Mouse (Mus musculus) CD4-positive, CD25-positive, alpha-beta regulatory T cell, adult 2 months (primary cell): ENCODE data around the gene Muc1.

Experiments
- DNase-seq: peaks from one replicate; pipeline ENCODE4 v3.0.0-alpha.2; 2012; ENCODE audit warnings: low read depth, low spot score

Muc1 gene

DNA sequence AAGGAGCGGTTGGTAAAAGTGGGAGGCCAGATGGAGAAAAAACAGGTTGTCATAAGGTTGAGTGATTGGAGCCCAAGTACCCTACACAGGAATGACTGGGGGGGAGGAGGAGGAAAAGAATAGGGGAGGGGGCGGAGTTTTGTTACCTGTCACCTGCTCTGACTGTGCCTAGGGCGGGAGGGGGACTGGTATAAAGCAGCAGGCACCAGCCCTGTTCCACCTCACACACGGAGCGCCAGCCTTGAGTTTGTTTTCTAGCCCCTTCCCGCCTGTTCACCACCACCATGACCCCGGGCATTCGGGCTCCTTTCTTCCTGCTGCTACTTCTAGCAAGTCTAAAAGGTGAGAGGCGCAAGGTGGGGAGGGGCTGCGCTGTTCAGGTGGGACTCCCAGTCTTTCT is at the start of gene Muc1:
Gene Muc1, plus strand, starts transcription at position 222 of the 400 bp plus-strand sequence.
- DNase-seq, result peak; percentile 31

DNA sequence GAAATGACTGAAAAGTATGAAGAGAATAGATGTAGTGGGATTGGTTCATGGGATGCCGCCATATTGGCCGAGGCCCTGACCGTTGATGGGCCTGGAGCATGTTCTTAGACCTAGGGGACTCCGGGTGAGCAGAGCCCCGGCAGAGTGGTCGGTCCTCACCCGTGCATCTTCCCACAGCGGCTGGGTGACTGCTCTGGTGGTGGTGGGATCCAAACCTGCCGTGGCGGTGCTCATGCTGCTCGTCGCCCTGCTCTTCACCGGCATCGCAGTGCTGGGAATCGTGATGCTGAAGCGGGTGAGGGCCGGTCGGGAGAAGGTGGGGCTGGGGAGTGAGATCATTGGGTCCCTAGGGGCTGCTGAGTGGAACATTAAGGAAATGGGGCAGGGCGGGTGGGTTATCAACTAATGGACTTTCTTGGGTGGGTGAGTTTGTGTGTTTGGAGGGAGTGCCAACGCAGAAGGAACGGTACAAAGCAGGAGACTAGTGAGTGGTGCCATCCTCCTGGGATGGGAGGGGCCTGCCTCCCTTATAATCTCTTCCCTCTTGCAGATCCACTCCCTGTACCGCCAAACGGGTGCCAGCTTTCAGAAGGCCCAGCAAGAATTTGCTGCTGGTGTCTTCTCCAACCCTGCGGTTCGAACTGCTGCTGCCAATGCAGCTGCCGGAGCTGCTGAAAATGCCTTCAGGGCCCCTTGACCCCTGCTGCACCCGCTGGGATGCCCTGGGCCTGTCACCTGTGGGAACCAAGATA is 46.9 kb upstream of the Muc1 start:
- no peak for DNase-seq

DNA sequence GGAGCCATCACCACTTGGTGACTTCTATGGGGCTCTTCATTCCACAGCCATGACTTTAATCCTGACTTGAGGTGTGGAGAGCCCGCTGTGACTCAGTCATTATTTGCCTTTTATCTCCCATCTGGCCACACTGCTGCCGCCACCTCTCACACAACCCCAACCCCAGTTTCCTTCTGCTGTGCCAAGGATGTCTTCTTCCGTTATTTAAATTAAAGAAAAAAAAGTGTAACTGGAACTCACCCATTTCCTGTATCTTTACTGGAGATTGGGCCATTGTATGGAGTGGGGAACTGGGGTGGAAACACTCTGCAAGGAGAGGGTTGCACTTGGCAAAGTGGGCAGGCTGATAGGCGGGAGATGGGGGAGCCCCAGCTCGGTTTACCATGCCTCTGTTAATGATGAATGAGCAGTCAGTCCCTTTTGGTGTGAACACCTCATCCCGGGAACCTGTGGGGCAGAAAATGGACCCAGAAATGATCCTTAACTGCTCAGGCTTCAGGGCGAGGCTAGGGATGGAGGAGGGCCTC is 46.3 kb upstream of the Muc1 start:
- peak; percentile 28 for DNase-seq

DNA sequence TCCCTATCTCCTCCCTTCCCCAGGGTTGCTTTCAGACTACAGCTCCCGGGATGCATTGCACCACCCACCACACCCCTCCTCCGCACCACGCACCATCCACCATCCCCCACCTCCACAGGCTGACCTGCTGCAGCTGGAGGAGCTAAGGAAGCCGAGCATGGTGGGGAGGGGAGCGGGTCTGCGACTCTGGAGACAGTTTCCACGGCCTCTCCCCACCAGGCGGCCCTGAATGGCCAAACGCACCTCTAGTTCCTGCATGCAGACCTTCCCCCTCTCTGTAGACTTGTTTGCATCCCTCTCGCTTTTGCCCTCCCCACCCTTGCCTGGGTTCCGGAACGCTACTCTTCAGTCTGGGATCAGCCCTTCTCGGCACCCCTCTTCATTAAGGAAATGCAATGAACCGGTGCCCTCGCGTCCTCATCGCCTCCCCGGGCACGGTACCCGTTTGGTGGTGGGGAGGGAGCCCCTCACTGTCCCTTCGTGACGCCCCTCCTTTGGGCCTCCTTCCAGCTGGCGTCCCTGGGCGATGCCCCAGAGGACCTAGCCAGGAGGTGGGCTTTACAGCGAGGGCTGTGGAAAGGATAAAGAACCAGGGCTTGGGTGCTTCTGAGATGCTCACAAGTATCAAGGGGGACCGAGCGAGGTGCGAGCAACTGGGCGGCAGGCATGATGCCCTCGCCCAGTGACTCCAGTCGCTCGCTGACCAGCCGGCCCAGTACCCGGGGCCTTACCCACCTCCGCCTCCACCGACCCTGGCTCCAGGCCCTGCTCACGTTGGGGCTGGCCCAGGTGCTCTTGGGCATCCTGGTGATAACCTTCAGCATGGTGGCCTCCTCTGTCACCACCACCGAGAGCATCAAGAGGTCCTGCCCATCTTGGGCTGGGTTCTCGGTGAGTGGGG is 45.5 kb upstream of the Muc1 start, which contains the start of gene Fam189b:
Gene Fam189b, plus strand, starts transcription at position 86 of the 901 bp plus-strand sequence.
- peak; percentile 79 for DNase-seq

DNA sequence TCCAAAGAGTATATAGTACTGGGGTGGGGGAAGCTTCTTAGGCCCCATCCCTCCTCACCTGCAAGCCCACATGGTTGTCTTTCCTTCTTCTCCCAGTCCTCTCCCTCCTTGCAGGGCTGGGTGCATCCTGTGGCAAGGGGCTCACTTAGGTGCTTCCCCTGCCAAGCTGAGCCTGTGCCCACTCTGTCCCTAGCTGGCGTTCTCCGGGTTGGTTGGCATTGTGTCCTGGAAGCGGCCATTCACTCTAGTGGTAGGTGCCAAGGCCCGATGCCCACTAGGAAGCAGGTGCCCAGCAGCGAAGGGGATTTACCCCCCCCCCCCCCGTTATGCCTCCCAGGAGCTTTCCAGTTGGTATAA is 44.9 kb upstream of the Muc1 start:
- DNase-seq, result no peak

DNA sequence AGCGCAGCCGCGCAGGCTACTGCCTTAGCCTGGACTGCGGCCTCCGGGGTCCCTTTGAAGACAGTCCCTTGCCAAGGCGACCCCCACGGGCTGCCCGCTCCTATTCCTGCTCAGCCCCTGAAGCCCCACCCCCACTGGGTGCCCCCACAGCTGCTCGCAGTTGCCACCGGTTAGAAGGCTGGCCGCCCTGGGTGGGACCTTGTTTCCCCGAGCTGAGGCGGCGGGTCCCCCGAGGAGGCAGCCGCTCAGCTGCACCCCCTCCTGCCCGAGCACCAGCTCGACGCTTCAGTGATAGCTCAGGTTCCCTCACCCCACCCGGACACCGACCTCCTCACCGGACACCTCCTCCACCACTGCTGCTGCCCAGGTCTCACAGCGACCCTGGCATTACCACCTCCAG is 41.7 kb upstream of the Muc1 start:
- DNase-seq, result peak; percentile 46

DNA sequence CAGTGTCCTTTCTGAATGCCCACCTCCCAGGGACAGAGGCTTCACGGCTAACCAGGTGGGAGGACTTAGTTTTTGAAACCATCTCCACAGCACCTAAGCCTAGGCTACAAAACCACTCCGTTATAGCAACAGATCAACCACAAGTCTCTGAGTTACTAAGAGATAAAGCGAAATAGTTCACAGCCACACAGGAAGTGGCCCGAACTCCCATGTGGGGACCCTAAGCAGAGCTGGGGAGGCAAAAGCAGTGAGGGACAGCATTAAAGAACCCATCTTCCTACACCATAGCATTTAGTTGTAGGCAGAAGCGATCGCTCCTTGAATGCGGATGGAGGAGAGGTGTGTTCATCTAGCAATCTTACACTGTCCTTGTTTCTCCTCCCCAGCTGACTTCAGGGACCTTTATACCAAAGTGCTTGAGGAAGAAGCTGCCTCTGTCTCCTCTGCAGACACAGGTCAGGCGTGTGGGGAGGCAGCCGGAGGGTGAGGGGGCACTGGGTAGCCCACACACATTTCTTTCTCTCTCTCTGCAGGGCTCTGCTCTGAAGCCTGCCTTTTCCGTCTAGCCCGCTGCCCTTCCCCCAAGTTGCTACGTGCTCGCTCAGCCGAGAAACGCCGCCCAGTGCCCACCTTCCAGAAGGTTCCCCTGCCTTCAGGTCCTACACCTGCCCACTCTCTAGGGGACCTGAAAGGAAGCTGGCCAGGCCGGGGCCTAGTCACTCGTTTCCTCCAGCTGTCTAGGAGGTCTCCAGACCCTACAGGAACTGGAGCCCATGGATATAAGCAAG is 41.0 kb upstream of the Muc1 start:
- DNase-seq, result peak; percentile 76

DNA sequence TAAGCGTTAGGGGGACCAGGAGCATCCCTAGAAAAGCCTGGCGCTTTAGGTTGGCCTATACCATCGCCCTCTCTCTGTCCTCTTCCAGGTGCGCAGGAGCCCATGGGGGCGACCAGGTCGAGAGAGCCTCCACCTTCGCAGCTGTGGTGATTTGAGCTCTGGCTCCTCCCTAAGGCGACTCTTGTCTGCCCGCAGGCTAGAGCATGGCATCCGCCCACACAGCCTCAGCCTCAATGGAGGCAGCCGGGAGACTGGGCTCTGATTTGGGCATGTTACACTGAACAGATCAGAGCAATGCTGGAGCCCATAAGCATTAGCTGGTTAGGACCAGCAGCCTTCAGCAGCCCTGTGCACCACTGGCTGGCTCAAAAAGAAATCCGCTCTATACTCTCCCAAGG is 40.4 kb upstream of the Muc1 start:
- peak; percentile 73 for DNase-seq

DNA sequence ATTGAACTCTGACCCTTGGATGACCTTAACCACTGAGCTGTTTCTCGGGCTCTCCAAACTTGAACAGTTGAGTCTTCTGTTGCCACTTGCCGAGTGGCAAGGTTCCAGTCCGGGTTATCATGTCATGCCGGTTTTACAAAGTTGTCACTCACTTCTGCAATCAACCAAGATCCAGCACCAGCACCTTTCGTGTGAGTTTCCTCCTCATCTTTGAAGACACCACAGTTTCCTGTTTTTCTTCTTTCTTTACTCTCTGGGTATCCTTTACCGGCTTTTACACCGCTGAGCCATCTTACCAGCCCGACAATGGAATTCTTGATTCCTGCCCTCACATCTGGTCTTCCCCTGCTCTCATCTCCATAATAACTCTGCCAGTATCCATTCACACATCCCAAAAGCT is 38.4 kb upstream of the Muc1 start:
- peak; percentile 76 for DNase-seq

DNA sequence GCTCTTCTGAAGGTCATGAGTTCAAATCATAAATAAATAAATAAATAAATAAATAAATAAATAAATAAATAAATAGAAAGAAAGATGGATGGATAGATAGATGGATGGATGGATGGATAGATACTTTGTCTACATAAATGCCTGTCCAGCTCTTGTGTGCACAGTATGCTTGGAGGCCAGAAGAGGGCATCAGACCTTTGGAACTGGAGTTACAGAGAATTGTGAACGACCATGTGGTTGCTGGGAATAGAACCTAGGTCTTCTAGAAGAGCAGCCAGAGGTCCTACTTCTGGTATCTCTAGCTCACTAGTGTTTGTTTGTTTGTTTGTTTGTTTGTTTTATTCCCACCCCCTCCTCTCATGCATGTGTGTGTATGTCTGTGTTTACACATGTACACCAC is 35.5 kb upstream of the Muc1 start:
- no peak for DNase-seq

DNA sequence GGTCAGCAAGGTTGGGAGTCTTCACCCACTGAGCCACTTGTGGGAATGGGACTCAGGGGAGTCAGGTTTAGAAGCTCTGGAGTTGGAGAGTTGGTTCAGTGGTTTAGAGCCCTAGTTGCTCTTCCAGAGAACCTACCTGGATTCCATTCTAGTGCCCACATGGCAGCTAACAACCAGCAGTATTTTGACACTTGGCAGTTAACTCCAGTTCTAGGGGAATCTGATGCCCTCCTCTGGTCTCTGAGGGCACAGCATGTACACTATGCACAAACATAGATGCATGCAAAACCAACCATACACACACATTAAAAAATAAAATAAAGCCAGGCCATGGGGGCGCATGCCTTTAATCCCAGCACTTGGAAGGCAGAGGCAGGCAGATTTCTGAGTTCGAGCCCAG is 35.0 kb upstream of the Muc1 start:
- DNase-seq, result peak; percentile 80

DNA sequence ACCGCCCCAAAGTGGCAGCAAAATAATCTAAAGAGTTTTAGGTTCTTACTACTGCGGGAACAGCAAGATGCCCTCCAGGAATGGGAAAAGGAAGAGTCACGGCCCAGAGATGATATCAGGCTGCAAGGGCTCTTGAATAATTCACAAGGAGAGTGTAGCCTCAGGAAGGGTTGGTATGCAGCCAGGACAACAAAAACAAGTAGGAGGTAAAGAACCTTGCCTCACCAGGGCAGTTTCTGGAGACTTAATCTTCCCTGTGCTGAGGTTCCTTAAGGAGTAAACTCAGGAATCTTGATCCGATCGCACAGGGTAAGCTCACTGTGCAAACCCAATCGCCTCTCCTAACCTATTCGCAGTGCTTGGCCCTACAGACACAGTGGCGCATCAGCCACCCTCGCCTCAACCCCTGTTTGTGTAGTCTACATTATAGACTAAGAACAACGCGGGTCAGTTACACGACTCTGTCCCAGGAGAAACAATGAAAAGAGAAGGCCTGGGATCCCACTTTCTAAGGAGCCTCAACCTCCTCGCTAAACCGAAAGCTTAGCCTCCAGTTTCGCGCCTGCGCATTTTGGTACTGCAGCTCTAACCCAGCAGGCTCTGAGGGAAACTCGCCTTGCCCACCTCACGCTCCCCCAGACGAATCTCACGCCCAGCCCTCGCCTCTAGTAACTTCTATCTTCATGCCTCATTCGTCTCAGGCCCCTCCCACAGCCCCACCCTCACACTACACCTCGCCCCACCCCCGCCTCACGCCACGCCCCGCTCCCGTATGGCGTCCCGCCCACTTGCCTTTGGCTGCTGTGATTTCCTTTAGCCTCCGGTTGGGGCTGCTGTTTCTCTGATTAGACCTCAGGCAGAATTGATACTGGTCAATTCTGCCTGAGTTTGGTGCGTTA is 32.6 kb upstream of the Muc1 start:
- peak; percentile 96 for DNase-seq

DNA sequence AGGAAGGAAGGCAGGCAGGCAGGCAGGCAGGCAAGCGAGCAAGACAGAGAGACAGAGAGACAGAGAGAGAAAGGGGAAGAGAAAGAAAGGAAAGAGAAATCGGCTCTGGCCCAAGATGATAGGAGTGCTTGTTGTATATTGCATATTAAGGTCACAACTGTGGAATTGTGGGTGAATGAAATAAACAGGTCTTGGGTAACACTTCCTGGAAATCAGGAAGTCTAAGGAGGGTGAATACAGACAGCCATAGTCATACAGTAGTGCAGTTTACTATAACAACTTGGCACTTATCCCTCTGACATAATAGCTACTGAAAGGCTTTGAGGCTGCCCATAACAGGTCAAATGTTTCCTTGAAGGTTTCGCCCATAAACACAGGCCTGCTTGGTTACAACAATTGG is 29.0 kb upstream of the Muc1 start:
- no peak for DNase-seq

DNA sequence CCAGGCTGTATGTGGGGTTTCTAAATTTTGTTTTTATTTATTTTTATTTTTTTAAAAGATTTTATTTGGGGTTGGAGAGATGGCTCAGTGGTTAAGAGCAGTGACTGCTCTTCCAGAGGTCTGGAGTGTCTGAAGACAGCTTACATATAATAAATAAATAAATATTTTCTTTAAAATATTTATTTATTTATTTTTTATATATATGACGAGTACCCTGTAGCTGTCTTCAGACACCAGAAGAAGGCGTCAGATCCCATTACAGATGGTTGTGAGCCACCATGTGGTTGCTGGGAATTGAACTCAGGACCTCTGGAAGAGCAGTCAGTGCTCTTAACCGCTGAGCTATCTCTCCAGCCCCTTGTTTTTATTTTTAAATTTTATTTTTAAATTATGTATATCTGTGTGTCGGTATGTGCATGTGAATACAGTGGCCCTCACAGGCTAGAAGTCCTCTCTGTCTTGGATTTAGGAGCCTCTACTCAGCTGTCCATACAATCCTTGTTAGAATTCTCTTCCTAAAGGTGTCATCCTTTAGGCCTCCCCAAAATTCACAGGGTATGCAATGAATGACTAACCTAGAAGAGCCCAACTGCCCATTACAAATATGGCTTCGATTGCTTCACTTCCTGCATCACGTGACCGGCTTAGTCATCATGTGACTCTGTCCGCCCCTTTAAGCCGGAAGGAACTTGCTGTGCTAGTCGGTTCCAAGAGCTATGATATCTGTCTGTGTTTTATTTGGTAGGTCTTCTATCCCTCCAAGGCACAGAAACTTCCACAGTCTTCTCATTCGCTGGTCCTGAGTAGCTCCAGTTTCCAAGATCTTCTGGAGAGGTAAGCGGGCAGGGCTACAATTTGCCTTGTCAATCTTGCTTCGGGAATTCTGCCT is 26.4 kb upstream of the Muc1 start, which contains the start of gene Gba:
Gene Gba, plus strand, starts transcription at position 676 of the 889 bp plus-strand sequence.
- DNase-seq, result peak; percentile 94

DNA sequence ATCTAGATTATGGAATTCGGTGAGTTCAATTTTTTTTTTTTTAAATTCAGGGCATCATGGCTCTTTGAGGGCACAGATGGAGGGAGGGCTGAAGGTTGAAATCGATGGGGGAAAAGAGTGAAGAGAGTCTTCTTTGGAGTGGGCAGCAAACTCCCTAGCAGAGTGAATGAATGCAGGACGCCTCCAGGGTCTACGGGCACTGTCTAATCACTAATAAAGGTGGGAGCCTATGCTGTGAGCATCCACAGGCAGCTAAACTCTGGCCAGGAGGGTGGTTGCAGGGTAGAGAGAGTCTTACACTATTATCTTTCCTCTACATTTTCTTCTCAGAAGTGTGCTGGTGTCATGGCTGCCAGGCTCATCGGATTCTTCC is 25.7 kb upstream of the Muc1 start:
- no peak for DNase-seq

DNA sequence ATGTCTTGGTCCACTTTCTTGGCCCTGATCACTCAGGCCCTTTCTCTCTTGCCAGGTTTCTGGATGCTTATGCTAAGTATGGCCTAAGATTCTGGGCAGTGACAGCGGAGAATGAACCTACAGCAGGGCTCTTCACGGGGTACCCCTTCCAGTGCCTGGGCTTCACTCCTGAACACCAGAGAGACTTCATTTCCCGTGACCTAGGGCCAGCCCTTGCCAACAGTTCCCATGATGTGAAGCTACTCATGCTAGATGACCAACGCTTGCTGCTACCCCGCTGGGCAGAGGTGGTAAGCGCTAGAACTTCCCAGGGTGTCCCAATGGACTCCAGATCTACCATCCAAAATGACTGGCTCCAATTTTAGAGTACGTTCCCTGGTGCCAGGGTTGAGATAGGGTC is 22.8 kb upstream of the Muc1 start:
- no peak for DNase-seq

DNA sequence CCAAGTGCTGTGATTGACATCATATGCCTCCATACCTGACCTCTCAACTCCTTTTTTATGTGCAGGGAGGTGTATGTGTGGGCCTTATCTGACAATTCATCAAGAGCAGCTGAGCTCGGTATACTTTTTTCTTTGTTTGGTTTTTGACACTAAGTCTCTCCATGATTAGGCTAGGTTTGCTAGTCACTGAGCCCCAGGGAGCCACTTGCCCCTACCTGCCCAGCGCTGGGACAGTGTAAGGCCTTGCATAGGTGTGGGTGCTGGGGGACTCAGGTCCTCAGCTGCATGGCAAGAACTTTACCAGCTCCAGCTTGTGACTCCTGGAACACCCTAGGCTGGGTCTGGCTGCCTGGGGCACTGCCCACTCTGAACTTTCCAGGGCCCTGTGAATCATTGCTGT is 22.2 kb upstream of the Muc1 start:
- no peak for DNase-seq

DNA sequence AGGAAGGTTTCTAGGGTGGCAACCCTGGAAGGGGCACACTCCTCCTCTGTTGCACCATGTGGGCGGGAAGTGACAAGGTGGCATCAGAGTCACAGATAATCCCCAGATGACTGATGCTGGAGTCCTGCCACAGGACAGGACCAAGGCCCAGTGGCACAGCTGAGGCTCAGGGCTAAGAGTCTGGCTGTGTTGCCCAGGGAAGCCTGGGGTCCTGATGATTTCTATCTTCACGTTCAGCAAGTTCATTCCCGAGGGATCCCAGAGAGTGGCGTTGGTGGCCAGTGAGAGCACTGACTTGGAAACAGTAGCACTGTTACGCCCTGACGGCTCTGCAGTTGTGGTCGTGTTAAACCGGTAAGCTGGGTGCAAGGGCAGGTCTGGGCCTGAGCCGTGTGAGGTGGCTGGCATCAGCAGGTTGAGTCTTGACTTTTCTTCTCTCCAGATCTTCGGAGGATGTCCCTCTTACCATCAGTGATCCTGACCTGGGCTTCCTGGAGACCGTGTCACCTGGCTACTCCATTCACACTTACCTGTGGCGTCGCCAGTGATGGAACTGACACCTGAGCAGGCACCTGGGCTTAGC is 20.7 kb upstream of the Muc1 start:
- no peak for DNase-seq

DNA sequence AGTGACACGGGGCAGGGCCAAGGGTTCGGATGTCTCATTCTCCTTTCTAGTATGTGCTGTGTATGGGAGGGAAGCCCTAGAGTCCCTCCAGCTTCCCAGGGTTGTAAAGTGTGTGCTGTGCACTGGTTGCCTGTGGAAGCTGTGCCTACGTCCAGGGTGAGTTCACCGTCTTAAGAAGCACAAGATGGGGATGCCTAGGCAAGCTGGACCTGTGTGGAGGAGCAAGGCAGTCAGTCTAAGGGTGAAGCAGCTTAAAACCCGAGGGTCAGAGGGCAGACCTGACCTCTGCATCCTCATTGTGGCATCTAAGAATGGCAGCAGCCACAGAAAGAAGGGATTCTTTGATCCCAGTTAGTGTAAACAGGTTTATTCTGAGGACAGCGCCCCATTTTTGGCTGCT is 20.1 kb upstream of the Muc1 start:
- DNase-seq, result no peak
